Mouse (Mus musculus) ES-E14 (cell line): ENCODE measurements around the gene Esp23. TPM values are rescaled to one million over a fixed set of nuclear protein-coding genes. Genes with fewer than 3 reads are reported as not detected.

Source experiments
- total RNA-seq: library from RNA; depleted of rRNA; stranded (reverse); fragments of 300-350 nt; gene quantifications from 2 replicates; pipeline ENCODE4 v1.2.3, GENCODE M21; 2012; rRNA removed

Gene Esp23
- total RNA-seq, 1 experiment = not detected

Other genes starting within 250 kb of the Esp23 start
- gene Esp24, start 40.3 kb downstream of the Esp23 start, total RNA-seq = 1.9 and 2.4 TPM in 2 replicates
- gene Gm21903, start 33.7 kb downstream of the Esp23 start, total RNA-seq = not detected in 2 replicates
- not detected in 2 replicates for gene Esp22, start 18.3 kb upstream of the Esp23 start, total RNA-seq